Mouse (Mus musculus): ENCODE results near the gene Cpe. TPM values are rescaled to one million over a fixed set of nuclear protein-coding genes. Genes with fewer than 3 reads are reported as not detected.
A peak's percentile ranks its signal among the peaks of the same experiment; 100 is the strongest.

Cpe gene
- polyA plus RNA-seq, 1 experiment from 2014 or later = 356 TPM

- H3K9ac ChIP-seq (ENCODE audit: low read length) = no peak overlapping the region
- H3K4me3 ChIP-seq (ENCODE audit: low read depth, low read length) = no peak overlapping the region
- H3K4me1 ChIP-seq (ENCODE audit: control insufficient read depth, insufficient read depth, low read length) = no peaks in the 10 kb centered on the region
- no peaks in the 10 kb centered on the region for H3K9me3 ChIP-seq (ENCODE audit: control insufficient read depth, low read length)
- no peaks in the 10 kb centered on the region for H3K27me3 ChIP-seq (ENCODE audit: control insufficient read depth, insufficient read depth, low read length)
- H3K4me2 ChIP-seq = no peak overlapping the region
- ATAC-seq (ENCODE audit: low FRiP score) (no peak), DNase-seq (ENCODE audit: low spot score, missing footprints) (no peak)
- 96% methylated on average over 3 of the region's 3 CpGs for WGBS
- no peak overlapping the region for H3K27ac ChIP-seq (ENCODE audit: low read depth, low read length)
- no peaks in the 10 kb centered on the region for H3K36me3 ChIP-seq (ENCODE audit: control insufficient read depth, insufficient read depth, low read length)
Measured at GRCm38 (mm10) chr8:64647148-64647547, 45.7 kb downstream of the Cpe start.

DNA sequence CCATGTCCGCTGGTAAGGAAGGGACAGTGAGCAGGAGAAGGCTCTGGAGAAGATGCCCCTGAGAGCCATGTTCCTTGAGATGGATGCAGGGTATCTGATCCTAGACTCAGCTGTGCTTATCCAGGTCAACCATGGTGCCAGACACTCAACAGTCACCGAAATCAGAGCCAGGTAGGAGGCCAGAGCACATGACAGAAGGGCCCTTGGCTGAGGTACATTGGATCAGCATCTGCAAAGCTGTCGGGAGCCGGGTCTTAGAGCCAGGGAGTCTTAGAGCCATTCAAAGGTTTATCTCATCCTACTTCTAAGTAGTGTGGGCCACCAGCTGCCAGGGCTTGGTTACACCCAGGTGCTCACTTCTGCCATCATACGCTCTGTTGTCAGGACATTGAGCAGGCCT lies 46.4 kb downstream of the Cpe start:
- H3K4me2 ChIP-seq = no peak overlapping the region
- H3K4me3 ChIP-seq (ENCODE audit: low read depth, low read length) = no peak overlapping the region
- no peaks in the 10 kb centered on the region for H3K27me3 ChIP-seq (ENCODE audit: control insufficient read depth, insufficient read depth, low read length)
- 93% methylated on average over 5 of the region's 5 CpGs for WGBS
- H3K9me3 ChIP-seq (ENCODE audit: control insufficient read depth, low read length) = no peaks in the 10 kb centered on the region
- ATAC-seq (ENCODE audit: low FRiP score) = no peak
- no peak overlapping the region for H3K9ac ChIP-seq (ENCODE audit: low read length)
- no peak overlapping the region for H3K27ac ChIP-seq (ENCODE audit: low read depth, low read length)
- H3K4me1 ChIP-seq (ENCODE audit: control insufficient read depth, insufficient read depth, low read length) = no peaks in the 10 kb centered on the region
- H3K36me3 ChIP-seq (ENCODE audit: control insufficient read depth, insufficient read depth, low read length) = no peaks in the 10 kb centered on the region
- no peak for DNase-seq (ENCODE audit: low spot score, missing footprints)

DNA sequence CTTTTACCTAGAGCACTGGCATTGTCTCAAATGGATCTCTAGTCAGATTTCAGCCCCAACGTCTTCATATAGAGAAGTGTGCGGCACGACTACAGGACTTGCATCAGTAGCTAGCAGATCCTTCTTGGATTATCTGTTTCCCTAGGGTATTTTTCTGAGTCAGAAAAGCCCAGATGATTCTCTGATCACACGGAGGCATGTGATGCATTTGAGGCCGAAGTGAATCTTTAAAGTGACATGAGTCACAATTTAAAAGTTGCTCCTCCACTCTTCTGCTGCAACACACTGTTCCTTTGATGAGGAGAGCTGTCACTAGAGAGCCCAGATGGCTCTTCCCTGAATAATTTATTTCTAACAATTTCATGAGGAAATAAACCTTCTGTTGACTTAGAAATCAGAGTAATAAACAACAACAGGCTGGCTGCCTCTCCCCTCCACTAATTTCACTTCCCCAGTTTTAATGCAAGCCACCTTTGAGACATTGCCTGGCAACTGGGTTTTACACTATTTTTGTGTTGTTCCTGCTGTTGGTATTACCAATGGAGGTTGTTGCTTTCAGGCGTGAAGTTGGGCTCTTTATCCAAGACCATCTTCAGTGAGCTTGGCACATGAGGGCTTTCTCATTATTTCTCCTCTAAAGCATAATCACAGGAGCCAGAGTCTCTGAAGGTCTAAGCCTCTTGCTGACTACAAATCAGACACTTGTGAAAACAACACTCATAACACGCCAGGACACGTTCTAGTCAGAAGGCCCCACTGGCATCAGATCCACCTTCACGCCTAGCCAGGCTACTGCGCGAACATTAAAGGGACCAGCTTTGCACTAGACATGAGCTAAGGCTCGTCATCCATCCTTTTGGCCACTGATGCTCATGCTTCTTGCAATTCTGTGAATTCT lies 48.5 kb downstream of the Cpe start:
- DNase-seq (ENCODE audit: low spot score, missing footprints) (no peak), ATAC-seq (ENCODE audit: low FRiP score) (no peak)
- 89% methylated on average over 12 of the region's 12 CpGs for WGBS
- no peaks in the 10 kb centered on the region for H3K27me3 ChIP-seq (ENCODE audit: control insufficient read depth, insufficient read depth, low read length)
- H3K4me1 ChIP-seq (ENCODE audit: control insufficient read depth, insufficient read depth, low read length) = no peaks in the 10 kb centered on the region
- no peak overlapping the region for H3K27ac ChIP-seq (ENCODE audit: low read depth, low read length)
- no peaks in the 10 kb centered on the region for H3K36me3 ChIP-seq (ENCODE audit: control insufficient read depth, insufficient read depth, low read length)
- H3K9me3 ChIP-seq (ENCODE audit: control insufficient read depth, low read length) = no peaks in the 10 kb centered on the region
- no peak overlapping the region for H3K9ac ChIP-seq (ENCODE audit: low read length)
- H3K4me2 ChIP-seq = no peak overlapping the region
- no peak overlapping the region for H3K4me3 ChIP-seq (ENCODE audit: low read depth, low read length)

DNA sequence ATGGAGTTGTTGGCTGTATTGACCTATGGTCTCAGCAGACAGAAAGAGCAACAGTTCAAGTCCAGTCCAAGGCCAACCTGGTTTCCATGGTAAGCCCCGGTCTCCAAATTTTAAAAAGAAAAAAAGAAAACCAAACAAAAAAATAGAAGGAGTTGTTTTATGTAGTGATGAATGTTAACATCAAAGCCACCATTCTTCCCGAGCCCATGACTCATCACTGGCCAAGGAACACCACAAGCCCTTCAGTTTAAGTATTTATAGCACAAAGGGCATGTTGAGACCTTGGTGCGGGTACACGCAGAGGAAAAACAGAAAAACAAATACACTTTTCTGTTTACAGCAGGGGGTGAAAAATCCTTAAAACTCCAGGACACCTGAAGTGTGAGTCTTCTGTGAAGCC lies 49.5 kb downstream of the Cpe start:
- H3K36me3 ChIP-seq (ENCODE audit: control insufficient read depth, insufficient read depth, low read length) = no peaks in the 10 kb centered on the region

GRCm38 (mm10) chr8:64642799-64643198 lies 50.1 kb downstream of the Cpe start:
- no peak overlapping the region for H3K4me2 ChIP-seq
- DNase-seq (ENCODE audit: low spot score, missing footprints) (no peak), ATAC-seq (ENCODE audit: low FRiP score) (no peak)
- no peaks in the 10 kb centered on the region for H3K4me1 ChIP-seq (ENCODE audit: control insufficient read depth, insufficient read depth, low read length)
- H3K27ac ChIP-seq (ENCODE audit: low read depth, low read length) = no peak overlapping the region
- H3K27me3 ChIP-seq (ENCODE audit: control insufficient read depth, insufficient read depth, low read length) = no peaks in the 10 kb centered on the region
- WGBS = 88% methylated on average over 3 of the region's 3 CpGs
- no peak overlapping the region for H3K9ac ChIP-seq (ENCODE audit: low read length)
- H3K36me3 ChIP-seq (ENCODE audit: control insufficient read depth, insufficient read depth, low read length) = no peaks in the 10 kb centered on the region; the same call in 1 of the 2 replicates
- H3K4me3 ChIP-seq (ENCODE audit: low read depth, low read length) = no peak overlapping the region
- H3K9me3 ChIP-seq (ENCODE audit: control insufficient read depth, low read length) = no peaks in the 10 kb centered on the region

More for the DNA sequence above, 49.5 kb downstream of the Cpe start:
- no peak overlapping the region for H3K27ac ChIP-seq (ENCODE audit: low read depth, low read length)
- no peaks in the 10 kb centered on the region for H3K4me1 ChIP-seq (ENCODE audit: control insufficient read depth, insufficient read depth, low read length)
- DNase-seq (ENCODE audit: low spot score, missing footprints) (no peak), ATAC-seq (ENCODE audit: low FRiP score) (no peak)
- no peak overlapping the region for H3K9ac ChIP-seq (ENCODE audit: low read length)
- H3K4me2 ChIP-seq = no peak overlapping the region
- H3K4me3 ChIP-seq (ENCODE audit: low read depth, low read length) = no peak overlapping the region
- H3K27me3 ChIP-seq (ENCODE audit: control insufficient read depth, insufficient read depth, low read length) = no peaks in the 10 kb centered on the region
- H3K9me3 ChIP-seq (ENCODE audit: control insufficient read depth, low read length) = no peaks in the 10 kb centered on the region
- 84% methylated on average over 4 of the region's 4 CpGs for WGBS

DNA sequence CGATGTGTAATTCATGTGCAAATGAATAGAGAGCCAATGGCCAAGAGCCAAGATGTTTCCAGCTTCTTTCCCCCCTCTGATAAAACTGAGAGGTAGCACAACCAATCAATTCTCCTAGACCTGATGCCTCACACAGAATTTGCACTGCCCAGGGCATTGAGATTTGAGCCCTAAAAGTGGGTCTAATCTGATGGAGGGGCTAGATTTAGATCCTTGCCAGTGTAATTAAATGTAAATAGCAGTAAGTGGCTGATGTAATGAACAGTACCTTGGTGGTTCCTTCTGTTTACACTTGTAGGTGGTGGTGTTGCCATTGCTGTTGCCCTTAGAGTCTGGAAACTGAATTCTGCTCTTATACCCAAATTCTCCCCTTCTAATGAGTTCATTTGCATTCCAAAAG lies 52.3 kb downstream of the Cpe start:
- Histone ChIP-seq H3K27ac (ENCODE audit: low read depth, low read length) (no peak overlapping the region), H3K4me1 (ENCODE audit: control insufficient read depth, insufficient read depth, low read length) (no peaks in the 10 kb centered on the region), H3K4me3 (ENCODE audit: low read depth, low read length) (no peak overlapping the region), H3K27me3 (ENCODE audit: control insufficient read depth, insufficient read depth, low read length) (no peaks in the 10 kb centered on the region), H3K9me3 (ENCODE audit: control insufficient read depth, low read length) (no peaks in the 10 kb centered on the region), H3K4me2 (no peak overlapping the region), H3K9ac (ENCODE audit: low read length) (no peak overlapping the region), H3K36me3 (ENCODE audit: control insufficient read depth, insufficient read depth, low read length) (no peaks in the 10 kb centered on the region; the same call in 1 of the 2 replicates)
- DNase-seq (ENCODE audit: low spot score, missing footprints) (no peak), ATAC-seq (ENCODE audit: low FRiP score) (no peak)
- 80% methylated on average over 1 of the region's 1 CpGs for WGBS

DNA sequence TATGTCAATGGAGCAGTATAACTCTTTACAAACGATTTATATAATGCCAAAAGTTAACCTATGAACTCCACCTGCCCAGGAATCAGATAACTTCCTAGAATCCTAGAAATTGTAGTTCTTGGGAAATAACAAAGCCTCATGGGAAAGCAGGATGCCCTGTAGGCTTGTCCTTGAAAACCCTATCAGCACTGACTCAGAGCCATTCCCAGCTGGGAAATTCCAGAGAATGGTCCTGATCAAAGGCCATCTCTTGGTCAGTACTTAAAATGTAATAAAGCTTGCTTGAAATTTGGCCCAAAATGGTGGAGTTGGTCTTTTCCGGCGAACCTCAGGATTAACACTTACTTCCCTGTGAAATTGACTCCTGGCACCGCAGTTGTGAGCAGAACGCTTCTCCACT lies 53.2 kb downstream of the Cpe start:
- DNase-seq (ENCODE audit: low spot score, missing footprints) = no peak
- no peaks in the 10 kb centered on the region for H3K9me3 ChIP-seq (ENCODE audit: control insufficient read depth, low read length)
- no peaks in the 10 kb centered on the region for H3K4me1 ChIP-seq (ENCODE audit: control insufficient read depth, insufficient read depth, low read length)
- no peak for ATAC-seq (ENCODE audit: low FRiP score)
- no peak overlapping the region for H3K27ac ChIP-seq (ENCODE audit: low read depth, low read length)
- no peak overlapping the region for H3K4me2 ChIP-seq
- H3K36me3 ChIP-seq (ENCODE audit: control insufficient read depth, insufficient read depth, low read length) = no peaks in the 10 kb centered on the region; the same call in 1 of the 2 replicates
- H3K27me3 ChIP-seq (ENCODE audit: control insufficient read depth, insufficient read depth, low read length) = no peaks in the 10 kb centered on the region
- H3K9ac ChIP-seq (ENCODE audit: low read length) = no peak overlapping the region
- 94% methylated on average over 5 of the region's 5 CpGs for WGBS
- H3K4me3 ChIP-seq (ENCODE audit: low read depth, low read length) = no peak overlapping the region

- Histone ChIP-seq H3K27ac (ENCODE audit: low read depth, low read length) (no peak overlapping the region), H3K4me3 (ENCODE audit: low read depth, low read length) (no peak overlapping the region), H3K36me3 (ENCODE audit: control insufficient read depth, insufficient read depth, low read length) (no peaks in the 10 kb centered on the region; the same call in 1 of the 2 replicates), H3K4me1 (ENCODE audit: control insufficient read depth, insufficient read depth, low read length) (peaks cover 3% of the 10 kb centered on the region; the same call in 1 of the 2 replicates), H3K4me2 (no peak overlapping the region), H3K27me3 (ENCODE audit: control insufficient read depth, insufficient read depth, low read length) (no peaks in the 10 kb centered on the region), H3K9ac (ENCODE audit: low read length) (no peak overlapping the region), H3K9me3 (ENCODE audit: control insufficient read depth, low read length) (no peaks in the 10 kb centered on the region)
- WGBS = 93% methylated on average over 3 of the region's 3 CpGs
- no peak for DNase-seq (ENCODE audit: low spot score, missing footprints)
- no peak for ATAC-seq (ENCODE audit: low FRiP score)
Measured at GRCm38 (mm10) chr8:64634901-64635300, 58.0 kb downstream of the Cpe start.

DNA sequence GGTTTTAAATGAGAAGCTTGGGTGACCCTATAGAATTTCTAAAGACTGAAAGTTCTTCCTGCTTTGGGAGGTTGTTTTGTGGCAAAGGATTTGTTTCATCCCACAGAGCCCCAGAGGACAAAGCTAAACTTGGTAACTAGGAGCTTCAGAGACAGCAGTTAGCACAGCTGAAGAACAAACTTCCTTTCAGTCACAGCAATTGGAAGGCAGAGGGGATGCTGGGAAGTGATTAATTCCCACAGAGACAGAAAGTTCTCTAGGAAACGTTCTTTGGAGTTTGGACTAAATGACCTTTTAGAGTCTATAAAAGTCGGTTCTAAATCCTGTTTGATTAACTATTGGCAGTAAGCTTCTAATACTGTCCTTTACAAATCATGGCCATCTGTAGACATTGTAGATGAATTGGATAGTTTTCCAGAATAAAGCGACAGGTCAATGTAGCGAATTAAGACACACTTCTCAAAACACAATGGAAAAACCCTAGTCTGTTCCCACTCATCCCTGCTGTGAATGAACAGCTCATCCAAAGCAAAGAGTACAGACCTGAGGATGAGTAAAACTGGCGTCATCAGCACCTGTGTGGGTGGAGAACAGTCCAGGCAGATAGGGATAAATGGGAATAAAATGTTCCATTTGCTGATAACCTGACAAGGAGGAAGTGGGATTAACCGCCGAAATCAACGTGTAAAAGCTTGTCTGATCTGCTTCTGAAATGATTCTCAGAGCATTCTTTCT lies 58.6 kb downstream of the Cpe start:
- Histone ChIP-seq H3K9ac (ENCODE audit: low read length) (no peak overlapping the region), H3K4me1 (ENCODE audit: control insufficient read depth, insufficient read depth, low read length) (peaks cover 3% of the 10 kb centered on the region; the same call in 1 of the 2 replicates), H3K4me2 (no peak overlapping the region), H3K27ac (ENCODE audit: low read depth, low read length) (no peak overlapping the region), H3K36me3 (ENCODE audit: control insufficient read depth, insufficient read depth, low read length) (no peaks in the 10 kb centered on the region; the same call in 1 of the 2 replicates), H3K9me3 (ENCODE audit: control insufficient read depth, low read length) (no peaks in the 10 kb centered on the region), H3K4me3 (ENCODE audit: low read depth, low read length) (no peak overlapping the region), H3K27me3 (ENCODE audit: control insufficient read depth, insufficient read depth, low read length) (no peaks in the 10 kb centered on the region)
- ATAC-seq (ENCODE audit: low FRiP score) (0 out of 2 replicates have a peak, but pooled peaks have one; percentile 35), DNase-seq (ENCODE audit: low spot score, missing footprints) (no peak)
- WGBS = 61% methylated on average over 8 of the region's 8 CpGs
